ENCODE assay signal across 28 mouse cellular contexts in the genomic region with DNA sequence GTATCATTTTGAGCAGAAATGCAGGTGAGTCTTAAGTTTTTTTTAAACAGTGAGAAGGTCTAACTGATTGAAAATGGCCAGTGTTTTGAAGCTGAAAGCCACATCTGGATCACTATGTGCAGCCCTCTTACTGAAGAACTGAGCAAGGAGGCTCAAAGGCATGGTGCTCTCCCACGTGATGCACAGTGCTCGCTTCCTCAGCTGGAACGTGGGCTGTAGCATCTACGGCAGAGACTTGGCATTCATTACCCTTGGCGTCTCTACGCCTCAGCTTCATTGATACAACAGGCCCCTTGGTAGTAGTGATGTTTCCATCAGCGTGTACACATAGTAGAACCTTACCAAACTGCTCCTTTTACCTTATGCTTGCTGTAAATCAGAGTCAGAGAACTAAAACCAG. TPM values are rescaled to one million over a fixed set of nuclear protein-coding genes. Genes with fewer than 3 reads are reported as not detected.
DNase-seq lines count a peak whose midpoint lies in the region; ATAC-seq lines count a peak whose summit lies in the region.
"Had no signal": no experiment of that assay in that cellular context is flagged by ENCODE, and none has a peak within 500 bp of the region (broad histone marks: within the 10 kb centered on the region; RNA-seq: fewer than 3 reads in every experiment).

No protein-coding gene starts in this region.

- no peak overlapping the region for H3K27ac ChIP-seq in hindbrain, embryonic 14.5 days
- H3K27ac ChIP-seq in hindbrain, embryonic 10.5 days = no peak overlapping the region
- H3K27ac ChIP-seq: embryonic facial prominence, embryonic 13.5 days; embryonic facial prominence, embryonic 15.5 days; forebrain, embryonic 13.5 days; forebrain, embryonic 15.5 days had no signal

- no peaks in the 10 kb centered on the region for H3K9me3 ChIP-seq in hindbrain, embryonic 14.5 days (ENCODE audit: control insufficient read depth, low read length)
- no peaks in the 10 kb centered on the region for H3K9me3 ChIP-seq in hindbrain, embryonic 10.5 days
- H3K9me3 ChIP-seq: embryonic facial prominence, embryonic 13.5 days; embryonic facial prominence, embryonic 15.5 days; forebrain, embryonic 13.5 days; forebrain, embryonic 15.5 days; G1E had no signal

- 90% methylated on average over 7 of the region's 7 CpGs for WGBS in hindbrain, embryonic 14.5 days
- WGBS in hindbrain, embryonic 10.5 days = 93% methylated on average over 7 of the region's 7 CpGs

- H3K27me3 ChIP-seq in hindbrain, embryonic 14.5 days (ENCODE audit: control insufficient read depth, insufficient read depth, low read length) = no peaks in the 10 kb centered on the region
- H3K27me3 ChIP-seq in hindbrain, embryonic 10.5 days (ENCODE audit: insufficient read depth, poor library complexity, severe bottlenecking) = no peaks in the 10 kb centered on the region
- H3K27me3 ChIP-seq: CH12.LX; embryonic facial prominence, embryonic 13.5 days; embryonic facial prominence, embryonic 15.5 days; forebrain, embryonic 13.5 days; forebrain, embryonic 15.5 days; Patski had no signal

- peaks cover 14% of the 10 kb centered on the region for H3K36me3 ChIP-seq in hindbrain, embryonic 14.5 days (replicated peaks; ENCODE audit: control insufficient read depth, insufficient read depth)
- H3K36me3 ChIP-seq in hindbrain, embryonic 10.5 days = peaks cover 26% of the 10 kb centered on the region

- no peak overlapping the region for H3K4me2 ChIP-seq in hindbrain, embryonic 14.5 days (replicated peaks)
- H3K4me2 ChIP-seq: embryonic facial prominence, embryonic 13.5 days; embryonic facial prominence, embryonic 15.5 days; forebrain, embryonic 13.5 days; forebrain, embryonic 15.5 days had no signal

- H3K4me3 ChIP-seq in hindbrain, embryonic 14.5 days (replicated peaks; ENCODE audit: low read length) = no peak overlapping the region
- no peak overlapping the region for H3K4me3 ChIP-seq in hindbrain, embryonic 10.5 days
- H3K4me3 ChIP-seq: embryonic facial prominence, embryonic 13.5 days; embryonic facial prominence, embryonic 15.5 days; erythroblast, embryonic 14.5 days; forebrain, embryonic 13.5 days; forebrain, embryonic 15.5 days had no signal

- ATAC-seq in frontal cortex, adult (ENCODE audit: low TSS enrichment) = peak; percentile 72; the same call in 1 of the 2 replicates
- peak; percentile 8; the same call in 1 of the 2 replicates for ATAC-seq in hindbrain, embryonic 14.5 days (ENCODE audit: low FRiP score)
- no peak for ATAC-seq in erythroid progenitor cell, adult 5-6 weeks (replicated peaks; ENCODE audit: low FRiP score, poor library complexity, severe bottlenecking)
- ATAC-seq: activated CD4-positive, CD25-positive, alpha-beta regulatory T cell, adult 4 months; CD4-positive, CD25-positive, alpha-beta regulatory T cell, adult 4 months; forebrain, embryonic 13.5 days; forebrain, embryonic 15.5 days; Patski had no signal

- H3K9ac ChIP-seq in hindbrain, embryonic 14.5 days = no peak overlapping the region
- H3K9ac ChIP-seq: embryonic facial prominence, embryonic 13.5 days; embryonic facial prominence, embryonic 15.5 days; forebrain, embryonic 13.5 days; forebrain, embryonic 15.5 days had no signal

- 0 out of 2 replicates have a peak, but pooled peaks cover 5% of the 10 kb centered on the region for H3K4me1 ChIP-seq in hindbrain, embryonic 14.5 days (replicated peaks; ENCODE audit: control insufficient read depth, insufficient read depth, low read length)
- no peaks in the 10 kb centered on the region for H3K4me1 ChIP-seq in hindbrain, embryonic 10.5 days (replicated peaks)
- H3K4me1 ChIP-seq: forebrain, embryonic 13.5 days; forebrain, embryonic 15.5 days had no signal

- no peak for DNase-seq in frontal cortex, adult 2 months (ENCODE audit: extremely low spot score in 1 of 2, low spot score in 1 of 2)
- DNase-seq in hindbrain, embryonic 14.5 days (ENCODE audit: low spot score) = no peak
- DNase-seq in hindbrain, embryonic 10.5 days (ENCODE audit: low spot score) = no peak
- DNase-seq in right cerebral cortex, adult 18-20 months = peak; percentile 20
- DNase-seq in right cerebral cortex, adult 2 months (ENCODE audit: low spot score in 2 of 2) = no peak
- DNase-seq: adrenal gland, adult 8-10 months; adrenal gland, postnatal 14 days; adrenal gland, postnatal 36 days; B cell, adult 2 months; cerebellum, adult 11 months; cerebellum, adult 18-20 months; cerebellum, adult 8-10 months; cerebellum, adult 9-11 months; cerebellum, postnatal 14 days; cerebellum, postnatal 36 days; embryo, embryonic 11 days had no signal

RNA-seq across cellular contexts. Expression of a gene that starts 15.4 kb away (rescaled TPM):
- polyA plus RNA-seq in frontal cortex, adult 2 months (2012; rRNA removed) = 8.1 and 8.8 TPM in 2 replicates
- polyA plus RNA-seq in hindbrain, embryonic 14.5 days (2014; fragmentation: Nextera tagmentation; extraction: Ambion mirVana) = 18.8 and 19.4 TPM in 2 replicates
- polyA plus RNA-seq in hindbrain, embryonic 10.5 days (2016; fragmentation: Nextera tagmentation; extraction: Ambion mirVana) = 33.8 and 36.1 TPM in 2 replicates
- total RNA-seq in erythroid progenitor cell, adult 5-6 weeks (2015; ENCODE audit: low replicate concordance) = 53.0 and 65.4 TPM in 2 replicates
- 47.2 and 50.9 TPM in 2 replicates for total RNA-seq in erythroid progenitor cell, adult 5-6 weeks (2017; ENCODE audit: low replicate concordance)

RNA-seq across cellular contexts. Expression of a gene that starts 15.5 kb away (rescaled TPM):
- polyA plus RNA-seq in frontal cortex, adult 2 months (2012; rRNA removed) = 23.5 and 26.1 TPM in 2 replicates
- polyA plus RNA-seq in hindbrain, embryonic 14.5 days (2014; fragmentation: Nextera tagmentation; extraction: Ambion mirVana) = 28.4 and 31.5 TPM in 2 replicates
- 31.9 and 32.4 TPM in 2 replicates for polyA plus RNA-seq in hindbrain, embryonic 10.5 days (2016; fragmentation: Nextera tagmentation; extraction: Ambion mirVana)
- total RNA-seq in erythroid progenitor cell, adult 5-6 weeks (2015; ENCODE audit: low replicate concordance) = 78.8 and 83.3 TPM in 2 replicates
- 48.9 and 82.8 TPM in 2 replicates for total RNA-seq in erythroid progenitor cell, adult 5-6 weeks (2017; ENCODE audit: low replicate concordance)
